Mouse (Mus musculus) thymus, postnatal 4 days (tissue): ENCODE data around the gene Rbfox3.

Experiments
- DNase-seq: peaks from one replicate; pipeline ENCODE4 v3.0.0; 2021

Gene Rbfox3

DNA sequence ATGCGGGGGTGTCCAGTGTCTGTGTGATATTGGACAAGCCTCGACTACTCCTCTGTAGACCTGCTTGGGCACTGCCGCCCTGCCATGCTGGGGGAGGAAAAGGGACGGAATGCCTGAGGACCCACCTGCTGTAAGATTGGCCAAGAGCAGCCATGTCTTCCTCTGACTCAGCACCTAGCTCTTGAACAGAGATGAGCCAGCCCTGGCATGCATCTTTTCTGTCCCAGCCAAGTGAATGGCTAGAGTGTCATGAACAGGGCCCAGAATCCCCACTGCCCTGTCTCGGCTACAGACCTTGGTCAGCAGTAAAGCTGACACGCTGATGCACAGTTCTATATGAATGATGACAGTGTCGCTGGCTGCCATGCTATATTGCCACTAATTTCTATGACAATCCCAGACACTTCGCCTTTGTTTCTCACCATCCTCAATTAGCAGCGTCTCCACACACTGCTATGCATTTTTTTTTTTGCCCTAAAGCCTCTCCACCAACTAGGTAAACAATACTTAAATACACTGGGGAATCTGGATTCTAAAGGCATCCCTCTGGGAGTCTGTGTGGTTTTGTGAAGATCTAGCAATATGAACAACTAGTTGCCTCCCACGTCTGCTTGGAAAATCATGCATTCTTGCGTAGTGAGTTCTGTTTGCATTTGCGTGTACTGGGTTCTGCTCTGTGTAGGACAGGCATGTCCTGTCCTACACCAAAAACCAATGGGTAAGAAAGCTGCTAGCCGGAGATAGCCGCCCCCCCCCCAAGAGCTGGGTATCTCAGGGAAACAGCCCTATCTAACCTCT, 257.7 kb downstream of the Rbfox3 start:
- DNase-seq, result no peak

GRCm38 (mm10) chr11:118652401-118653240, 258.8 kb downstream of the Rbfox3 start:
- DNase-seq, result no peak

DNA sequence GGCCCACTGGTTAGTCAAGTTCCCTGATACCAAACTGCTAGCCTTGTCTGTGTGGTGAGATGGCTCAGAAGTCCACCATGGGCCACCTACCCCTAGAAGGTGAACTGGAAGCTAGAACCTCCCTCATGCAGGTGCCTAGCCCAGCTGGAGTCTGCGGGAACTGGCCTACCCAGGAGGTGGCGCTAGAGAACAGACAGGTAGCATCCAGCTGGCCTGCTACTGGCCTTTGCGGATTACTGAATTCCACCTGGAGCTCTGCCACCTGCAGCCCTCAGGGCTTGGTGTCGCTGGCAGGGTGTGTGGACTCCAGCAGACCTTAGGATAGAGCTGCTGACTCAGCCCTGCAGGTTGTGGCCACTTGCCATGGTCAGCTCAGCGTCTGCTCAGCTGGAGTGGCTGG, 263.0 kb downstream of the Rbfox3 start:
- DNase-seq, result peak; percentile 67

GRCm38 (mm10) chr11:118646864-118647263, 264.5 kb downstream of the Rbfox3 start:
- DNase-seq, result no peak

DNA sequence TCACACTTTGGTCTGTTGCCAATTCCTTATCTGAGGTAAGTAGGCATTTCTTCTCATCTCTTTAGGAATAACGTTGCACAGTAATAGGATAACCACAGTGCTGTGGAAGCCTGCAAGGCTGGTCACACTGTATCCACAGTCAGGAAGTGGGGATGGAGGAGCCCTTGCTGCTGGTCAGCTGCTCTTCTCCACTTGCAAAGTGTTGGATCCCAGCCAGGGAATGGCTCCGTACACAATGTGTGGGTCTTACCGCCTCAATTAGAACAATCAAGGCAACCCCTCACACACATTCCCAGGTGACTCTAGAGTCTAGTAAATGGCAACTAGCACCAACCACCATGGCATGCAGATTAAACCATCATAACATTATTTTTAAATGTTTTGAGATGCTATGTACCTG, 266.2 kb downstream of the Rbfox3 start:
- no peak for DNase-seq

DNA sequence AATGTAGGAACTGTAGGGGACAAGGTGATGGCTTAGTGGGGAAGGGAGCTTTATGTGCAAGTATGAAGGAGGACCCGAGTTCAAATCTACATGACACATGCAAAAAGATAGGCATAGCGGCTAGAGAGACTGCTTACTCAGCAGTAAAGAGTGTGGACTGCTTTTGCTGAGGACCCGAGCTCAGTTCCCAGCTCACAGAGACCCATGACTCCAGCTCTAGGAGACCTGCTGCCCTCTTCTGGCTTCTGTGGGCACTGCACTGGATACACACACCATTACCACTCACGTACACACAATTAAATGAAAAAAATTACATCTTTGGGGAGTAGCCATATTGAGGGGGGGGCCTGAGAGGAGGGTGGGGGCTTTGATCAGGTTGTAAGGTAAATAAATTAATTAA, 270.7 kb downstream of the Rbfox3 start:
- no peak for DNase-seq

- DNase-seq, result no peak
Observed at GRCm38 (mm10) chr11:118637718-118638117, 273.7 kb downstream of the Rbfox3 start.

DNA sequence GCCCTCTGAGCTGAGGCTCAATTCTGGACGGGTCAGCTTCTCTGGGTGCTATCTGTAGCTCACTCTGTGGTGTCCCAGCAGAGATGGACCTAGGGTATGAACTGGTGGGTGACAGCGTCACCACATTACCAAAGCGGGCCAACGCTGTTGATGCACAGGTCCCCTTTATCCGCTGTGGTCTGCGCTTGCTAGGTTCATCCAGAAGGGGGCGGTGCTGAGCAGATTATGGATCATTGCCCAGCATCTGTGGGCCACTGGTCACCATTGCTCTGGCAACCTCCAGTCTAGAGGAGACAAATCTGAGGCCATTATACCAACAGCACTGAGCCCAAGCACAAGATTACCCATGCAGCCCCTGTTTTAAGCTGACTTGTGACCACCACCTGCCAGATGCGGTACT, 276.8 kb downstream of the Rbfox3 start:
- peak; percentile 40 for DNase-seq

DNA sequence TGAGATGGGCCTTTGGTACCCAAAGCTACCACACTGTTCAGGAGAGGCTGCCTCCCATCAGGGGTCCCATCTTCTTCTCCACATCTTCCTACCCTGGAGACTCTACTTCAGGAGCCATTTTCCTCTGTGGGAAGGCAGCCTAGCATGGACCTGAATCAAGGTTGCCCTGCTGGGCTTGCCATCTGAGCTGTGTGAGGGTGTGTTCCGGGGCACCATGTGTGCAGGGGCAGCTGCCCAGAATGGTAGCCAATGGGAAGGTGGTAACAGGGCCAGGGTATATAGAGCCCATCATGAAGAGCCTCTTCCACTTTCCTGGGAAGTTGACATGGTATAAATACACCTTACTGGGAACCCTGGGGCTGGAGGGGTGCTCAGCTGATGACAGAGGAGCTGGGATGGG, 281.7 kb downstream of the Rbfox3 start:
- DNase-seq, result no peak

GRCm38 (mm10) chr11:118627541-118627940, 283.9 kb downstream of the Rbfox3 start:
- no peak for DNase-seq

DNA sequence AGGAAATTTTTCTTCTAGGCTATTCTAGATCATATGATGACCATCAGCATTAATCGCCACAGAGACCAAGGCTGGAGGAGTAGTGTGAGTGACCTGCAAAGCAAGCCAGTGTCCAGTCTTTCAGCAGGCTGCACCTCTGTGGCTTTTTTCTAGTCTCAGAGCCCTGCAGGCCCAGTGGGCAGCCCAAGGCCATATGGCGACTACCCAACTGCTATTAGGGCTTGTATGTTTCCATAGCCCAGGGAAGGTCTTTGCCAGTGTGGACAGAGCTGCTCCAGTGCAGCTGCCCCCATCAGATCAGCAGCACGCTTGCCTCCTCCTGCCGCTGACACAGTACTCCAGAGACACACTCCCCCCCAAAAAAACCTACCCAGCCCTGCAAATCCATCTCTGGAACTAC, 290.5 kb downstream of the Rbfox3 start:
- DNase-seq, result no peak

DNA sequence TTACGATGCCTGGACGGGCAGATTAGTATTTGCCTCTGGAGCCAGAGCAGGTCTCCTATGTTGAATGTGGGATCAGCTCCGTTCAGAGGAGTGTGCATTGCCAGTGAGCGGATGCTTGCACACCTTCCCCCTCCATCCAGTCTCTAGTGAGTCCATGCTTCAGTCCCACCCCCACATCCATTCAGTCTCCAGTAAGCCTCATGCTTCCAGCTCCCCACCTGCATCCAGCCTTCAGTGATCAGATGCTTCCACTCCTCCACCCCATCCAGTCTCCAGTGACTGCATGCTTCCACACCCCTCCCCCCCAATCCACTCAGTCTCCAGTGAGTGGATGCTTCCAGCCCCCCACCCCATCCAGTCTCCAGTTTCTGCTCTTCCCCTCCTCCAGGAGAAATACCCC, 297.3 kb downstream of the Rbfox3 start:
- no peak for DNase-seq

- peak; percentile 17 for DNase-seq
Observed at GRCm38 (mm10) chr11:118610128-118610527, 301.3 kb downstream of the Rbfox3 start.

DNA sequence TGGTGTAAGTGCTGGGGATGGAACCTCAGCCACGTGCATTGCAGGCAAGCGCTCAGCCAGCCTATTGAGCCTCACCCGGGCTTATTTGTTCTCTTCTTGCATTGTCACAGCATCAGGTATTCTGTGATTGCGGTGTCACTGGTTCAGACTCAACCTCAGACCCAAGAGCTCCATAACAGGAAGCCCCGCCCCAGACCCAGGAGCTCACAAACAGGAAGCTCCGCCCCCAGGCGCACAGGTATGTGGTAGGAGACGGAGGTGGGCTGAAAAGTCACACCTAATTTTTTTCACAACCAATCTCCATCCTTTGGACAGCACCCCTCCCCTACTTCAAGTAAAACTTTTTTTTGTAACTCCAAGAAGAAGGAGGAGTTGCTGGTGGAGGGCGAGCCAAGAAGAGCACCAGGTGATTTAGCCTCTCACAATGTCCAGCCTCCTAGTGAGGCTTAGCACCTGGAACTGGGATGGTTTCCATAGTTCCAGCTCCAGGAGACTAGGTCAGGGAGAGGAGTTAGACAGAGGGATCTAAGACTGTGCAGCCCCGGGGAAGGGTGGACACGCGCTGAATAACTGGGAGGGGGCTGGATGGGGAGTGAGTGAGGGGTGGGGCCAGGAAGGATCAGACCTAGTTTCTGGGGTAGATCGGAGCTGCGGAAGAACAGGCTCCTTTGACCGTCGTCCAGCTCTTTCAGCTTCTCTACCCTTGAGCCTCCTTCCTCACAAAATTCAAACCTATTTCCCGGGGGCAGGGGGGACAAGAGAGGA, 302.0 kb downstream of the Rbfox3 start:
- DNase-seq, result peak; percentile 26

DNA sequence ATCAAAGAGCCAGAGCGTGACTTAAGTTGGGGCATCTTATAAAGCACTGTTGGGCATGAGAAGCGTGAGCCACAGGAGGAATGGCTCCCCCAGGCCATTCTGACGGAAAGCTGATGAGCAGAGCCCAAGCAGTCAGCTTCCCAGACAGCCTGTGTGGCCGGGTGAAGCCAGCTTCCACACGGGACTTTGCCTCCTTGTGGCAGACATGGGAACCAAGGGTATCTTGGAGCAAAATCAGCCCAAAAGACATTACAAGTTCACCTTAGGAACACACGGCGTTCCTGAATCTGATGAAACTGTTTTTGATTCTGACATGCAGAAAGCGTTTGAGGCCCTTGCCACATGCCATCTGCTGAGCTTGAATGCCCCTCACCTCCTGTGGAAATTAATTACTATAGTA, 303.5 kb downstream of the Rbfox3 start:
- DNase-seq, result no peak

- DNase-seq, result no peak
Observed at GRCm38 (mm10) chr11:118605570-118605969, 305.8 kb downstream of the Rbfox3 start.

- DNase-seq, result no peak
Observed at GRCm38 (mm10) chr11:118604206-118604605, 307.2 kb downstream of the Rbfox3 start.

DNA sequence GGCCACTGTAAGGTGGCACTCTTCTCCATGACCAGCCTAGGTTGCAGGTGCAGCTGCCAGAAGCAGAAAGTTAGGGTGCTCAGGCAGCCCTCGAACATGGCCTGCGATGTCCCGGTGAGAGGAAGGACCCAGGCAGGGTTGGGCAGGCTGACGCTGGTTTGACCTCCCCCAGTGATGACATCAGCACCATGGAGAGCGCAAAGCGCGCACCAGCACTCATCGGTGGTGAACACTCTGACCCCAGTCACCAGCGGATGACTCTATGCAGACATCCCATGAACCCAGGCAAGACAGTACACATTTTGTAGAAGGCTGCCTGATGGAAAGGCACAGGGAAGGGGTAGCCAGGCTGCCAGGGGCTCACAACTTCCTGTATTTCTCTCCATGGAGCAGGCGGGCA, 308.3 kb downstream of the Rbfox3 start:
- peak; percentile 72 for DNase-seq

DNA sequence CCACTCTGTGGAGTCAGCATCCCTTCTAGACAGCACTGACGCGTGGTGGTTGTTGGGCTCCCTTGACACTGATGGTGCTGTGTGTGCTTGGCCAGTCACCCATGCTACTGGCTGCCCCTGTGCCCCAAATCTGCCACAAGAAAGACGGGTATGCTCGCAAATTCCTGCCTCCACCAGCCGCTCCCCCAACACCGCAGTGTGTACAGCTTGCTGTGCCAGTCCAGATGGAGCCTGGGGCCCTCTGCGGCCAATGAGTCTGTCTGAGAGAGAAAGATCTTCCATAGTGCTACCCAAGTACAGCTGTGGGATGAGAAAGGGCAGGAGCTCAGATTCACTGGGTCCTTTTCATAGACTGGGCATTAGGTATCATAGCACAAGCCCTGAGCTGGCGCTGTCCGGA, 309.9 kb downstream of the Rbfox3 start:
- DNase-seq, result no peak

DNA sequence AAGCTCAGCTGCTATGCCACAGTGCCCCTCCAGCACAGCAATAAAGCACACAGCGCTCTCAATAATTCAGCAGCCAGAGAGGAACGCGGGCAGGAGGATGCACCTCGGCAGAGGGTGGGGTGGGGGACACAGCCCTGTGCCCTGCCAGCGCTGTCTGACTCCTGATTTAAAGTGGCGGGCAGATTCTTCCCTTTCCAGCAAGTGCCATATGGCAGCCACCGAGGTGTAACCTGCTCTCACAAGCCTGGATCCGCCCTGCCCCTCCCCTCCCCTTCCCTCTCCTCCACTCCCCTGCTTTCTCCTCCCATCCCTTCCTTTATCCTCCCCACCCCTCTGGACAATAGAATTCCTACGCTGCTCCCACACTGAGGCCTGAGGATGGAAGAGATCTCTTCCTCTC, 311.2 kb downstream of the Rbfox3 start:
- no peak for DNase-seq

DNA sequence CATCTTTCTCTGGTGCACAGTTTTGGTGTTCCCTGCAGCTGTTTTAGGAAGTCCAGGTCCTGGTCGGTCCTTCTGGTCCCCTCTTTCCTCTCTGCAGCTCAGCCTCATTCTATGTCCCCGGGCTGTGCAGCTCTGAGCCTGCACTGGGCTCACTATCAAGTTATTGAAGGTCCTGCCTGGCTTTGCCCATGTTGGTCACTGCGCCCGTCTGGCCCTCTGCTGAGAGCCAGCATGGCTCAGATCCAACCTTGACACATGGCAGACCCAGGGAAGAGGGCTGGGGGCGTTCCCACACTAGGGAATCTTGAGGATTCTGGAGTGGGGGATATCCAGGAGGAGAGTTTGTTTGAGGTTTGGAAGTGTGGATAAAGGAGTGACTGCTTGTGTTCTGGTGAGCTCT, 312.7 kb downstream of the Rbfox3 start:
- DNase-seq, result no peak

GRCm38 (mm10) chr11:118584826-118585225, 326.6 kb downstream of the Rbfox3 start:
- DNase-seq, result peak; percentile 93

GRCm38 (mm10) chr11:118583989-118584388, 327.4 kb downstream of the Rbfox3 start:
- DNase-seq, result no peak
